Mouse (Mus musculus): ENCODE data around the gene Ier3. TPM values are rescaled to one million over a fixed set of nuclear protein-coding genes. Genes with fewer than 3 reads are reported as not detected.

Gene Ier3
- polyA plus RNA-seq, 1 experiment from 2014 or later: 10.5 TPM

GRCm38 (mm10) chr17:35803020-35803419, 18.5 kb upstream of the Ier3 start:
- Histone ChIP-seq H3K36me3 (ENCODE audit: control insufficient read depth, insufficient read depth, low read length) (no peaks in the 10 kb centered on the region), H3K9ac (ENCODE audit: low read depth, low read length) (no peak overlapping the region), H3K27ac (ENCODE audit: low read length) (no peak overlapping the region), H3K4me3 (ENCODE audit: low read depth, low read length) (no peak overlapping the region), H3K4me2 (ENCODE audit: low read length) (no peak overlapping the region), H3K9me3 (replicated peaks; ENCODE audit: control insufficient read depth, low read length, poor library complexity, severe bottlenecking) (0 out of 2 replicates have a peak, but pooled peaks cover 3% of the 10 kb centered on the region), H3K4me1 (ENCODE audit: control insufficient read depth, insufficient read depth, low read length) (no peaks in the 10 kb centered on the region), H3K27me3 (ENCODE audit: control insufficient read depth, insufficient read depth, low read depth, low read length) (no peaks in the 10 kb centered on the region)
- no peak for ATAC-seq
- WGBS: 57% methylated on average over 6 of the region's 6 CpGs

GRCm38 (mm10) chr17:35803858-35804399, 17.6 kb upstream of the Ier3 start:
- Histone ChIP-seq H3K36me3 (ENCODE audit: control insufficient read depth, insufficient read depth, low read length) (no peaks in the 10 kb centered on the region), H3K9me3 (replicated peaks; ENCODE audit: control insufficient read depth, low read length, poor library complexity, severe bottlenecking) (no peaks in the 10 kb centered on the region), H3K4me2 (ENCODE audit: low read length) (no peak overlapping the region), H3K4me1 (ENCODE audit: control insufficient read depth, insufficient read depth, low read length) (no peaks in the 10 kb centered on the region), H3K27me3 (ENCODE audit: control insufficient read depth, insufficient read depth, low read depth, low read length) (no peaks in the 10 kb centered on the region), H3K4me3 (ENCODE audit: low read depth, low read length) (no peak overlapping the region), H3K9ac (ENCODE audit: low read depth, low read length) (no peak overlapping the region), H3K27ac (ENCODE audit: low read length) (no peak overlapping the region)
- WGBS: 90% methylated on average over 4 of the region's 4 CpGs
- no peak for ATAC-seq

GRCm38 (mm10) chr17:35808073-35808472, 13.4 kb upstream of the Ier3 start:
- H3K9ac ChIP-seq (ENCODE audit: low read depth, low read length): no peak overlapping the region
- H3K36me3 ChIP-seq (ENCODE audit: control insufficient read depth, insufficient read depth, low read length): no peaks in the 10 kb centered on the region
- no peaks in the 10 kb centered on the region for H3K9me3 ChIP-seq (replicated peaks; ENCODE audit: control insufficient read depth, low read length, poor library complexity, severe bottlenecking)
- H3K27ac ChIP-seq (ENCODE audit: low read length): no peak overlapping the region
- no peak overlapping the region for H3K4me3 ChIP-seq (ENCODE audit: low read depth, low read length)
- no peaks in the 10 kb centered on the region for H3K27me3 ChIP-seq (ENCODE audit: control insufficient read depth, insufficient read depth, low read depth, low read length)
- no peak for ATAC-seq
- H3K4me1 ChIP-seq (ENCODE audit: control insufficient read depth, insufficient read depth, low read length): no peaks in the 10 kb centered on the region
- 66% methylated on average over 9 of the region's 9 CpGs for WGBS
- H3K4me2 ChIP-seq (ENCODE audit: low read length): no peak overlapping the region

GRCm38 (mm10) chr17:35809395-35809794, 12.1 kb upstream of the Ier3 start:
- Histone ChIP-seq H3K4me2 (ENCODE audit: low read length) (no peak overlapping the region), H3K4me1 (ENCODE audit: control insufficient read depth, insufficient read depth, low read length) (no peaks in the 10 kb centered on the region), H3K27me3 (ENCODE audit: control insufficient read depth, insufficient read depth, low read depth, low read length) (no peaks in the 10 kb centered on the region), H3K27ac (ENCODE audit: low read length) (no peak overlapping the region), H3K9ac (ENCODE audit: low read depth, low read length) (no peak overlapping the region), H3K4me3 (ENCODE audit: low read depth, low read length) (no peak overlapping the region), H3K36me3 (ENCODE audit: control insufficient read depth, insufficient read depth, low read length) (no peaks in the 10 kb centered on the region), H3K9me3 (replicated peaks; ENCODE audit: control insufficient read depth, low read length, poor library complexity, severe bottlenecking) (no peaks in the 10 kb centered on the region)
- no peak for ATAC-seq
- 88% methylated on average over 11 of the region's 11 CpGs for WGBS

GRCm38 (mm10) chr17:35810900-35811648, 10.4 kb upstream of the Ier3 start:
- Histone ChIP-seq H3K27me3 (ENCODE audit: control insufficient read depth, insufficient read depth, low read depth, low read length) (no peaks in the 10 kb centered on the region), H3K9ac (ENCODE audit: low read depth, low read length) (no peak overlapping the region), H3K9me3 (replicated peaks; ENCODE audit: control insufficient read depth, low read length, poor library complexity, severe bottlenecking) (no peaks in the 10 kb centered on the region), H3K4me2 (ENCODE audit: low read length) (no peak overlapping the region), H3K27ac (ENCODE audit: low read length) (no peak overlapping the region), H3K4me3 (ENCODE audit: low read depth, low read length) (no peak overlapping the region), H3K4me1 (ENCODE audit: control insufficient read depth, insufficient read depth, low read length) (no peaks in the 10 kb centered on the region), H3K36me3 (ENCODE audit: control insufficient read depth, insufficient read depth, low read length) (no peaks in the 10 kb centered on the region)
- no peak for ATAC-seq
- WGBS: 80% methylated on average over 5 of the region's 5 CpGs

GRCm38 (mm10) chr17:35812307-35812706, 9.2 kb upstream of the Ier3 start:
- 65% methylated on average over 5 of the region's 5 CpGs for WGBS

GRCm38 (mm10) chr17:35812736-35813135, 8.7 kb upstream of the Ier3 start:
- WGBS: 73% methylated on average over 6 of the region's 6 CpGs
- H3K27ac ChIP-seq (ENCODE audit: low read length): no peak overlapping the region

More at GRCm38 (mm10) chr17:35812307-35812706, 9.2 kb upstream of the Ier3 start:
- Histone ChIP-seq H3K4me1 (ENCODE audit: control insufficient read depth, insufficient read depth, low read length) (no peaks in the 10 kb centered on the region), H3K36me3 (ENCODE audit: control insufficient read depth, insufficient read depth, low read length) (no peaks in the 10 kb centered on the region), H3K9ac (ENCODE audit: low read depth, low read length) (no peak overlapping the region), H3K27ac (ENCODE audit: low read length) (no peak overlapping the region), H3K9me3 (replicated peaks; ENCODE audit: control insufficient read depth, low read length, poor library complexity, severe bottlenecking) (no peaks in the 10 kb centered on the region), H3K4me2 (ENCODE audit: low read length) (no peak overlapping the region), H3K27me3 (ENCODE audit: control insufficient read depth, insufficient read depth, low read depth, low read length) (no peaks in the 10 kb centered on the region), H3K4me3 (ENCODE audit: low read depth, low read length) (no peak overlapping the region)
- ATAC-seq: no peak

GRCm38 (mm10) chr17:35813245-35813647, 8.2 kb upstream of the Ier3 start:
- Histone ChIP-seq H3K27ac (ENCODE audit: low read length) (no peak overlapping the region), H3K9me3 (replicated peaks; ENCODE audit: control insufficient read depth, low read length, poor library complexity, severe bottlenecking) (no peaks in the 10 kb centered on the region), H3K4me2 (ENCODE audit: low read length) (no peak overlapping the region), H3K27me3 (ENCODE audit: control insufficient read depth, insufficient read depth, low read depth, low read length) (no peaks in the 10 kb centered on the region), H3K4me3 (ENCODE audit: low read depth, low read length) (no peak overlapping the region), H3K36me3 (ENCODE audit: control insufficient read depth, insufficient read depth, low read length) (no peaks in the 10 kb centered on the region), H3K9ac (ENCODE audit: low read depth, low read length) (no peak overlapping the region), H3K4me1 (ENCODE audit: control insufficient read depth, insufficient read depth, low read length) (no peaks in the 10 kb centered on the region)
- WGBS: 49% methylated on average over 7 of the region's 7 CpGs
- peak; percentile 32; the same call in 1 of the 2 replicates for ATAC-seq

More at GRCm38 (mm10) chr17:35812736-35813135, 8.7 kb upstream of the Ier3 start:
- Histone ChIP-seq H3K36me3 (ENCODE audit: control insufficient read depth, insufficient read depth, low read length) (no peaks in the 10 kb centered on the region), H3K9me3 (replicated peaks; ENCODE audit: control insufficient read depth, low read length, poor library complexity, severe bottlenecking) (no peaks in the 10 kb centered on the region), H3K9ac (ENCODE audit: low read depth, low read length) (no peak overlapping the region), H3K27me3 (ENCODE audit: control insufficient read depth, insufficient read depth, low read depth, low read length) (no peaks in the 10 kb centered on the region), H3K4me3 (ENCODE audit: low read depth, low read length) (no peak overlapping the region), H3K4me2 (ENCODE audit: low read length) (no peak overlapping the region), H3K4me1 (ENCODE audit: control insufficient read depth, insufficient read depth, low read length) (no peaks in the 10 kb centered on the region)
- no peak for ATAC-seq

- Histone ChIP-seq H3K27me3 (ENCODE audit: control insufficient read depth, insufficient read depth, low read depth, low read length) (no peaks in the 10 kb centered on the region), H3K36me3 (ENCODE audit: control insufficient read depth, insufficient read depth, low read length) (no peaks in the 10 kb centered on the region), H3K4me1 (ENCODE audit: control insufficient read depth, insufficient read depth, low read length) (no peaks in the 10 kb centered on the region), H3K9me3 (replicated peaks; ENCODE audit: control insufficient read depth, low read length, poor library complexity, severe bottlenecking) (no peaks in the 10 kb centered on the region), H3K4me3 (ENCODE audit: low read depth, low read length) (no peak overlapping the region), H3K4me2 (ENCODE audit: low read length) (no peak overlapping the region), H3K27ac (ENCODE audit: low read length) (no peak overlapping the region), H3K9ac (ENCODE audit: low read depth, low read length) (no peak overlapping the region)
- 84% methylated on average over 7 of the region's 7 CpGs for WGBS
- ATAC-seq: peak; percentile 32; the same call in 1 of the 2 replicates
Measured at GRCm38 (mm10) chr17:35813653-35814052, 7.8 kb upstream of the Ier3 start.

Data from midbrain, embryonic 16.5 days (tissue).